Mouse (Mus musculus) MEL-GATA-1-ER (cell line): ENCODE results near the gene Gm5640.
"Not testable (repeated sequence)": the region's sequence is repeated elsewhere in the genome, so short reads cannot be mapped to it uniquely, and the experiment has no call there.

Source experiments
- DNase-seq: peaks from one replicate; pipeline ENCODE4 v3.0.0-alpha.2; 2012; ENCODE audit warnings: low read depth; ENCODE audit errors: extremely low read depth

Gene Gm5640

GRCm38 (mm10) chrX:74645466-74646323 is at the start of gene Gm5640:
Gm5640 (minus strand) TSS chrX:74645635.
- DNase-seq, result not testable (repeated sequence)

- not testable (repeated sequence) for DNase-seq
Observed at GRCm38 (mm10) chrX:74646393-74646792, 958 bp upstream of the Gm5640 start.

GRCm38 (mm10) chrX:74592379-74592778 is 53.1 kb downstream of the Gm5640 start, which contains the start of gene Olfr1325:
Olfr1325 (plus strand) TSS chrX:74592679.
- no peak for DNase-seq
